Mouse (Mus musculus) T-helper 1 cell (primary cell): Measurements from ENCODE around the gene Madd.

Source experiments
- in situ Hi-C: fragments of 300-600 bp; cut with MboI, MseI; formaldehyde crosslinking; loops from one replicate; pipeline ENCODE4 v1.15.1; 2025; ENCODE audit warnings: high pct_unique_total_duplicates

The Madd gene

DNA sequence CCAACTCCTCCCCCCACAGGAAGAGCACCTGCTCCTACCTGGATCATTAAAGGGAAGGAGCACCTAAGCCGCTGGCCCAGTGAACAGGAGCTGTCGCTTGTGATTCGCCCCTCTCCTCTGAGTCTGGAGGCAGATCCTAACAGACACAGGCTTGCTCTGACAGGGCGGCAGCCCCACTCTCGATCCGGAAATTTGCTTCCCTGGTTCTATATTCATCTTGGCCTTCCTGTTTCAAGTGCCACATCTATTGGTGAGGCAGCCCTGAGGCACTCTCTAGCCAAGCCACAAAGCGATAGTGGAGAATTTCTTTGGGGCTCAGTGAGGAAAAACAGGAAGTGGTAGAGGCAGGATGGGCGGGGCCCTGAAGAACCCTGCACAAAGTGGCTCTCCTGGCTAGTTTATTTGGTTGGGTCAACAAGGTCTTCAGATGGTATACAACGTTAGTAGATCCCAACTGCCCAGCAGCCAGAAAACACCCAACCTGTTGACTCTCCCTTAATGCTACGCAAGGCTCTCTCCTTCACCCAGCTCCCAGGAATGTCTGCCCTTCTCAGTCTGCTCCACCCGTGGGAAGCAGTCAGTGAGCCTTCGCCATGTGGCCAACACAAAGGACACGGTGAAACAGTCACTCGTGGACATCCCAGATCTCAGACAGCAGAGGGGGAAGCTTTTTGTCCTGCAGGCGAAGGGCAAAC, at the start of gene Madd:
TSS of gene Madd (minus strand) at position 127 of the 695 bp plus-strand sequence.
- in situ Hi-C loops, result no loop called here

DNA sequence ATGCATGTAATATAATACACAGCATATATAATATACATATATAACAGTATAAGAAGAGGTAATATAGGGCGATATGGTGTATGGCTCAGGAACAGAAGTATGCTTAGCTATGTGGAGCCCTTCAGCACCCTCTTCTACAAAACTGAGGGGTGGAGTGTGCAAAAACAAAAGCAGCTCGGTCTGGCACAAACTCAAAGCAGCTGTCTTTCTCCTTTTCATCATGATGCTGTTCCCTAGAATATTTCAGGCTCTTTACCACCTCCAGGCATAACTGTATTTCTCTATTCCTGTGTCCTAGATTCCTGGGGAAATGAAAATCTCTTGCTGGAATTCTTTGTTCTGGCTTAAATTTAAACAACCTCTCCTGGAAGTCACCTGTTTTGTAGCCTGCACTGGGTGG, 46.1 kb upstream of the Madd start:
- in situ Hi-C loops, result no loop called here

DNA sequence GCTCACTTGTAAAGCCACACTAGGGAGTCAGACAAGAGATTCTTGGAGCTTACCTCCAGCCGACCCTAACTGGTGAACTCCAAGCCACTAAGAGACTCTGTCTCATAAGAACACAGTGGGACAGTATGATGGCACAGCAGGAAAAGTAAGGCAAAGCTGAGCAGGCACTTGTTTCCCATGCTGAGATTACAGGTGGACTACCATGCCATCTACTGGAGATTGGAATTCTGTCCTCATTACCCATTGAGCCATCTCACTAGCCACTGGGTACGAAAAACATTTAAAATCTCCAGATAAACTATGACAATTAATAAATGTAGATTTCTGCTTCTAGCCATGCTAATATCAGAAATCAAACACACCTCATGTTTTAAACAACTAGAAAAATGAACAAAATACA, 40.0 kb upstream of the Madd start:
- in situ Hi-C loops, result no loop called here

DNA sequence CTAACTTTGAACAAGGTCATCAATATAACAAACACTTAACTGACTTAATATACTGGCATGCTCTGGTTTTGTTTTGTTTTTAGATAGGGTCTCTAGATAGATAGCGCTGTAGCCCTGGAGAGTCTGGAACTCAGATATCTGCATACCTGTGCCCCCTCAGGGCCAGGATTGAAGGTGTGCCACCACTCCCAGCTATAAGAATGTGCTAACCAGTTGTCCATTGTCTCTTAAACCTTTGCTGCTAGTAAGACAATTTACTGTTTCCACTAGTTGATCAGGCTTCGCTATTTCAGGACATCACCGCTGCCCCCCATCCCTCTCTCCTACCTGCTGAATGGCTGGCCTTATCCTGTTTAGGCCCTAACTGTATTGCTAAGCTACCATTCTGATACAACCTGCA, 36.9 kb upstream of the Madd start:
- in situ Hi-C loops, result no loop called here

DNA sequence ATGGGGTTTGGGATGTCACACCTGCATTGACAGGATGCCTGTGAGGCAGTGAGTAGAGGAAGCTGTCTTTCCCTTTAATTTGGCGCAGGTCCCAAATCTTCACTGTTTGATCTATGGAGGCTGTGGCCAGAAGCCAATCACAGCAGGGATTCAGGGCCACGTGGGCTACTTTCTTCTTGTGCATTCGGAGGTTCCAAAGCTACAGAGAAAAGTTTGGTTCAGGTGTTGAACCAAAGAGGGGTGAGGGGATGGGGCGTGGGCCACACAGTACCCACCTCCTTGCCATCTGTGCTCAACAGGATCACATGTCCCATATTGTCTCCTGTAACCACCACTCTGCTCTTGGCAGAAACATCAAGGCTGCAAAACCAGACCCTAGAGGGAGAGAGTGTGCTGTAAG, 33.4 kb upstream of the Madd start:
- in situ Hi-C loops, result no loop called here

DNA sequence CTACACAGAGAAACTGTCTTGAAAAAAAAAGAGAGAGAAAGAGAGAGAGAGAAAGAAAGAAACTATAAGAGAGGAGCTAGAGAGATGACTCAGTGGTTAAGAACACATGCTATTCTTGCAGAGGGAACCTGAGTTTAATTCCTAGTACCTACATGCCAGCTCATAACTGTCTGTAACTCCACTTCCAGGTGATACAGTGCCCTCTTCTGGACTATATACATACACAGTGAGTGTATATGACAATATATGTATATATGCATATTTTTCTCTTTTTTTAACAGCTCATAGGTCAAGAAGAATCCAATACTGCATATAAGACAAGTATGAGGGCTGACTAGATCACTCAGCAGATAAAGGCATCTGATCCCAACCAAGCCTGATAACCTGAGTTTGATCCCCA, 29.7 kb upstream of the Madd start:
- in situ Hi-C loops, result no loop called here

DNA sequence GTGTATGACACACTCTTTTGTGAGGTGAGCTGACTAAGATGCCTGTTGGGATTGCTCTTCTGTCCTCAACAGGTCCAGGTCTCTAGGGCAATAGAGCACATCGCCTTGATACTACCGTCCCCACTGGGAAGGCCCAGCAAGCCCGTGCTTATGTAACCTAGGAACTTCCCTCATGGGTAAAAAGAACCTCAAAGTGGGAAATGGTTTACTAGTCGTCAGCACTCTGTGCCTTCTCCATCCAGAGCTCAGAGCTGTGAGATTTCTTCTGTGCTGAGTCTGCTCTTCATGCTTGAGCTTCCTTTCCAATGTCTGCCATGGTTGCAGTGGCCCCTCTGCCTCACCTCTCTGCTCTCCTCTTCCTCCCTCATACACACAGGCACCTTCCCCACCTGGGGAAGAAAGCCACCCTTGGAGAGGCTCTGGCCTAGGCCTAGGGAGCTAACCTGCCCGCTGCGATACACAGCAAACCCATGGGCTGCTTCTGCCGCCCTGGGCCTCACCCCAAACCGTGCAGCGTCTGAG, 22.7 kb upstream of the Madd start:
- in situ Hi-C loops, result no loop called here

DNA sequence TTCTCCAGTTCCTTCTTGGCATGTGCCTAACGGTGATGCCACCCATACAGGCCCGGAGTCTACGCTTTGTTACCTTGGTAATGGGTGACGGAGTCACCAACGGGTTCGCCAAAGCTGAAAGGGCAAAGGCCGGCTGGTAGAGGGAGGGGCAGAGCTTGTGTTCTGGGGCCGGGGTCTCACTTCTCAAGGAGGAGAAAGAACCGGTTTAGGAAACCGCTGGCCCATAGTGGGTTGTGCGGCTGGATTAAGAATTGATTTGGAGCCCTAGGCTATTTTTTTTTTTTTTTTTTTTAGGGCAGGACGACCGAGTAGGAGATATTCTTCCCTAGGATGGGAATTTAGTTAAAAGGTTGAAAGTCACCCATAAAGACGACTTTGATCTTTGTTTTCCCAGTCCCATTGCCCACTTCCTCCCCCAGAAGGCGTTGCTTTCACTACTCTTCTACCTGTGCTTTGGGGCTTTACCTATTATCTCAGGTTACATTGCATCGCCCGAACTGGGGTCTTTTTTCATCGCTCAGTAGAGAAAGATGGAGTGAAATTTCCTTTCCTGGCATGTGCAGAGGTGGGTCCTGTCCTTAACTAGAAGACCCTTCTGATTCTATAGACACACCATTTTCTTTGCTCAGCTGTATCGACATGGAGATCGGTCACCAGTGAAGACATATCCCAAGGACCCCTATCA, 19.5 kb upstream of the Madd start:
- in situ Hi-C loops, result no loop called here

DNA sequence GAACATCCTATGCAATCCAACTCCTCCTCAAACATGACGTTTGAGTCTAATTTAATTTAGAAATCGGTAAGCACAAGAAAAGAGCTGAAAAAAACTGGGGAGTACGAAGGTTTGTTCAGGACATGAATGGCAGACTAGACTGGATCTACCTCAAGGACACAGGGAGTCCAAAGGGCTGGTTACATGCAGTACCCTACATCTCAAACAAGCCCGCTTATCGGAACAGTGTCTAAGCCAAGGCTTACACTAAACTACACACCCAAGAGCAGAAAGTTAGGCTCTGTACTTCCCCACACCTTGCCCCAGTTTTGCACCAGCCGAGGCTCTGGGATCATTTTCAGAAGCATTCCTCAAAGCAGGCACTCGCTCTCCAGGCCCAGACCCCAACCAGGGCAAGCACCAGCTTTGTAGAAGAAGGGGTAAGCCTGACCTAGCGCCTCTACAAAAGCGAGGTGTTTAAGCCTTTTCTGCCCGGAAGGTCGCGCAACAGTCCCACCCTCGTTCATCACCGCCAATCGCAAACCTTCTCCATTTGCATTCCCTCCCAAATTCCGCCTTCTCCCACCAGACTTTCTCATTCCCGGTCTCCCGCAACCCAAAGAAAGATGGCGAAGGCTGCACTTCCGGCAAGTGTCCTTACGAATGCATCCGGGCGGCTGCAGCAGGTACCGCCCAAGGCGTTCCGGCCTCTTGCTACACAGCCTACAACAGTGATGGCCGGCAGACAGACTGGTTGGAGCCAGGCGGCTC, 18.8 kb upstream of the Madd start, which contains the start of the genes Nr1h3 and Acp2:
TSS of gene Nr1h3 (minus strand) at position 613 of the 750 bp plus-strand sequence.
TSS of gene Acp2 (plus strand) at position 664 of the 750 bp plus-strand sequence.
- in situ Hi-C loops, result no loop called here

DNA sequence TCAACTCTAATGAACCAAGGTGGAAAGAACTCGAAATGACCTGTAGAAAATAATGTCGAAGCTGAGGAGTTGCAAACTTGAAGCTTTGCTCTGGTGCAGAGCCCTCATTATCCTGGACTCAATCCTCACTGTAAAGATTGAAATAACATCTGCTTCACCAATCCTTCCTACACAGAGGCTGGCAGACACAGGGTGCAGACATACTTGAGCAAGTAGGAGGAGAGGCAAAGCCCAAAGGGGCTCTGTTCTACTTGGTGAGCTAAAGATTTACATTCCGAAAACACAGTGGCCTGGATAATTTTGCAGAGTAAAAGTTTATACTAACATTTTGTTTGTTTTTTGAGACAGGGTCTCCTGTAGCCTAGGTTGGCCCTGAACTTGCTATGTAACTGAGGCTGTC, 15.3 kb upstream of the Madd start:
- in situ Hi-C loops, result no loop called here

DNA sequence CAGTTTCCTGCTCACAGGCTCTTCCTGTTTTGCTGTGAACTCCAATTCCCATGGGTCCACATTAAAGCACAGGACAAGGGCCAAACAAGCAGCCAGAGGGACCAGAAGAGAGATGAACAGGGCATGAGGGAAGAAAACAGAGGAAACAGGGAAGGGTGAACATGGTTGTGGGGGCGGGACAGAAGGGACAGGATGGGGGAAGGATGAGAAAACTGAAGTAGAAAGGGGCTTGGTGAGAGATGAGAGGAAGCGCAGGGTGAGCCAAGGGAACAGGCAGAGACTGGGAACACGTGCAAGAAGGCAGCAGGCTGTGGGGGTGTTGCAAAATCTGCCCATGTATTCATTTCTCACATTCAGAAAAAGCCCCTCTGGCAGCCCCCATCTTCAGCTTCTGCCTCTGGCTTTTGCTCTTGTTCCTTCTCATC, 13.0 kb upstream of the Madd start:
- in situ Hi-C loops, result no loop called here

DNA sequence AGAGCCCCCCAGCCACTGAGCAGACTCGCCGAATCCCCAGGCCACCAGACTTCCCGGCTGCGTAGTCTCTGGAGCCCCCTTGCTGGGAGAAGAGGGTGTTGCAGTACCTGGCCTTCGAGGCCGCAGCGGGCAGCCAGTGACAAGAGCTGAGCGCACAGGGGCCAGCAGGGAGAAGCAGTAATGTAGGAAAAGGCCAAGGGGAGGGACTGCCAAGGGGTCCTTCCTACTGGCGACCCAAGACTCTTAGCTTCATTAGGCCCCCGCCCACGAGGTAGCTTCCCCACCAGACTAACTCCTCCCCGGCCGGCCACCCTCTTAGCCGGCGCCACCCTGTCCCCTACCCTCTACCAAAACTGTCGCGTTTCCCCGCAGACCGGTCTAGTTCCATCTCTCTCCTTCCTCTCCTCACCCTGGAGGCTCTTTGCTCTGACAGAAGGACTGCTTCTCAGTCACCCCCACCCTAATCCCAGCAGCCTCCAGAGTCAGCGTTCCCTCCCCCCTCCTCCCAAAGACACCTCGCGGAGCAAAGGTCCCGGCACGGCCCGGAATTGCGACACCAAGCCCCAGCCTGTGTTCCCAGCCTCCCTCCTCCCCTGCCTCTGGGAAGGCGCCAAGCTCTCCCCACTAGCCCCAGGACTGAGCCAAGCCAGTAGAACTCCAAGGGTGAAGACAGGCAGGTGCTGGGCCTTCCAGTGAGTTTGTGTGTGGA, 11.1 kb upstream of the Madd start:
- in situ Hi-C loops, result loop anchor here (5.0 kb wide), 1 partner anchor 42 kb away; no protein-coding TSS in a partner anchor

DNA sequence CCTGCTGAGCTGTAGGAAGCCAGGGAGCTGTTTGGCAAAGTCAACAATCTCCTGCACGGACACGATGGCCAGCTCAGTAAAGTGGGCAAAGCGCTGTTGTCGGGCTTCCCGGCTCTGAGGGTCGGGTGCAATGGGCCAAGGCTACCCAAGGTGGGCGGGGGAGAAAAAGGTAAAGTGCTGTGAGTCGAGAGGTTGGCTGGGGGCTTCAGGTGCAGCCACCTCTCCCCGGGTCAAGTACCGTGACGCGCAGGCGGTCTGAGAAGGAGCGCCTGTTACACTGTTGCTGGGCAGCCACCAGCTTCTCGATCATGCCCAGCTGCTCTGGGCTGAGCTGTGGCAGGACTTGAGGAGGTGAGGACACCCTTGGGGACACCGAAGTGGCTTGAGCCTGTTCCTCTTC, 6.9 kb upstream of the Madd start:
- in situ Hi-C loops, result loop anchor here (5.0 kb wide), 1 partner anchor 38 kb away; no protein-coding TSS in a partner anchor

DNA sequence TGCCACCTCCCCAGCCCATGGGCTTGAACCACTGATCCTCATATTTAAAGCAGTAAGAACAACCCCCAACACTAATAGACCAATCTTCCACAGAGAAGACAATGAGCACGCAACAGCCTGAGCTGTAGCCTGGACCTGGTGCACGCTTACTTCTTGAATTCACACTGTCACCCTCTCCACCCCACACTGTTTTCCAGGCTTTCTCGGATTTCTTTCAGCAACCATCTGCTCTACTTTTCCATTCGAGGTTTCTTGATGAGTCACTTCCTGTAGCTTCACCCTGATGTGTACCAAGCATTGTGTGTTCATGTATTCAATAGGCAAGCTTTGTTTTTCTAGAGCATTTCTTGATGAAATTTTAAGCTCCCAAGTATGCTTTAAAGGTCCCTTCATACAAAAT, 3.8 kb upstream of the Madd start:
- in situ Hi-C loops, result no loop called here

DNA sequence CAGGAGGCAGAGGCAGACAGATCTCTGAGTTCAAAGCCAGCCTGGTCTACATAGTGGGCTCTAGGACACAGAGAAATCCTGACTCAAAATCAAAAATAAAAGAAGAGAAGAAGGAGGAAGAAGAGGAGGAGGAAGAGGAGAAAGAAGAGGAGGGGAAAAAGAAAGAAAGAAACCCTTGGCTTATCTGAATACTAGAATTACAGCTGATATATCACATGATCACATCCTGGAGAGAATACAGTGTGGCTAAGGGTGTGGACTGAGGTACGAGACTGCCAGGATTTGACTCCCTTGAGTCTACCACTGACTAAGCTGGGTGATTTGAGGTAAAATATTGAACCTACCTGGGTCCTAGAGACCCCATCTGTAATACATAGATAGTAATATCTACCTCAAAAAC, 2.6 kb upstream of the Madd start:
- in situ Hi-C loops, result no loop called here

DNA sequence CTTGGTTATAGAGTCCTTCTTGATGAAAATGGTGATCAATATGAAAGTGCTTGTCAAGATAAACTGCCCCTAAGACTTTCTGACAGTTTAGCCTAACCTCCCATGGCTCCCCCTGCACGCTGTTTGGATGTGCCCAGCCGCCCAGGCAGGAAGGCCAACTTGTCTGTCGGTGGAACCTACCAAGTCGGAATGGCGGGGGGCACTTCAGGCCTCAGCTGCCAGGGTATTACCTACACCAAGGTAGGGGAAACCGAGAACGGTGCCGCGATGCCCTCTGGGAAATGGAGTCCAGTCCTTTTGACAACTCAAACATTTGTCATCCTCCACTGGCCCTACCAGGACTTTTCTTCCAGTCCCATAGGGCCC, 506 bp downstream of the Madd start:
- in situ Hi-C loops, result no loop called here

DNA sequence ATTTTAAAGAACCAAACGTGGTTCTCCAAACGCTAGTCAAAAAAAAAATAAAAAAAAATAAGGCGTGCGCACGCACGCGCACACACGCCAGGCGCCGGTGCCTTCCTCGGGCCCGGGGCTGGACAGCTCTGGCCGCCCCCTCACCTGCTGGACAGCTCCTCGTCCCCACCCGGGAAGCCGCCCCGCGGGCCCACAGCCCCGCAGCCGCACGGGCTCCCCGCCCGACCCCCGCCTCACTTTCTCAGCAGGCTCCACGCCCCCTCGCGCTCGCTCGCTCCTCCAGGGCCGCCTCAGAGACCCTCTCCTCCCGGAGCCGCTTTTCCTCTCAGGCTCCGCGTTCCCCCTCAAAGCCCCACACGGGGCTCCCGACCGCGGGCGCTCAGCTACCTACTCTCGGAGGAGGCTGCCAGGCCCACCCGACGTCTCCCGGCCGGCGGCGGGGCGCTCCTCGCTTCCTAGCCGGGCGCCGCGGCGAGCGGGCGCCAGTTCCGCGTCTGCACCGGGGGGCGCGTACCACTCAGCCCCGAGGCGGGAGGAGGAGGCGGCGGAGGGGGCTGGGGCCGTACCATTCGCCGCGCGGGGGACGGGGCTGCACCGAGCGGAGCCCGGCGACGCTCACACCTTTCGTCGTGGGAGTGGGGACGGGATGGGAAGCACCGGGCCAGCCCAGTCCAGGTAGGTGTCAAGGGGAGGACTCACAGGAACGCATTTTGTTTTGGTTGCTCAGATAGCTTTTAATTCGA, 1.1 kb downstream of the Madd start:
- in situ Hi-C loops, result no loop called here

DNA sequence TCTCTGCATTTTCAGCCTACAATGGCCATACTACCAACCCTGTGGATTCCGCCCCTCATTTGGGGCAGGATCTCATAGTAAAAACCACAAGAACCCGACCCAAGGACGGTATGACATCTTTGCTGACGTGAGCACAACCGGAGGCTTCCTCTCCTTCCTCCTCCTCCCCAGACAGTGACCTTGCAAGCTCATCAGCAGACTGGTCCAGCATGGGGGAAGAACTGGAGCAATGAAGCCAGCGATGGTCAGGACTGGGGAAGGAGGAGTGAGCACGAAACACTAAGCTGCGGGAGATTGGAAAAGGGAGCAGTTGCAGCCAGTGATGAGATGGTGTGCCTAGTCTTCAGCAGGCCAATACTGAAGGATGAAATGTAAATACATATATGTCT, 1.6 kb downstream of the Madd start:
- in situ Hi-C loops, result no loop called here

DNA sequence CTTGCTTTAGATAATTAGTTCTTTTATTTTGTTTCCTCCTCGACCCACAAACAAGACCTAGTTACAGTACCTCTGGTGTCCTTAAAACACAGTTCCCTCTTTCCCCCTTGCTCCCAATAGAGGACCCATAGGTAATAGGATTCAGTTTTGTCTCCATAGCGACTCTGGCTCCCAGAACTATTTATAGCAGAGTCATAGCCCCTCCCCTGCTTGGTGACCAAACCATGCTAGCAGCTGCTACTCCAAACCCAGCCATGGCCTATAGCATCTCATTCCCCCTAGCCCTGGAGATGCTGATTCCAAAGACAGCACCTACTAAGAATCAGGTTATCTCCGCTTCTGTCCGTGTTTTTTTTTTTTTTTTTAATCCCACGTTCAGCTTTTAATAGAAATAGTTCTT, 2.9 kb downstream of the Madd start:
- in situ Hi-C loops, result no loop called here

DNA sequence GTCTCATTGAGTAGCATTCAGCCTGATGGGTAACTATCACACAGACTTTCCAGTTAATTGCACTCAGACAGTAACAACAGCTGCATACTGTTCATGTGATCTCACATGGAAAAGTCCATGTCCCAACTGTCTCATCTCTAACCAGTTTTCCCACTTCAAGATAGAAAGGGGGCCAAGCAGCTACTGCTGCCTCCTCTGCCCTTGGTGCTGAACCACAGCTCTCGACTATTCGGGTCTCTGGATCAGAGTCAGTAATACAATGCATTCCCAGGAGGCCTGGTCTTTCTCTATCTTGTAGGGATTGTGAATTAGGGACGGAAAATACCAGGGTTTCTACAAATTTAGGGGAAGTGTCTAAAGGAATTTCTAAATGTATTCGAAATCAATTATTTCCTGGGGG, 3.8 kb downstream of the Madd start:
- in situ Hi-C loops, result no loop called here

DNA sequence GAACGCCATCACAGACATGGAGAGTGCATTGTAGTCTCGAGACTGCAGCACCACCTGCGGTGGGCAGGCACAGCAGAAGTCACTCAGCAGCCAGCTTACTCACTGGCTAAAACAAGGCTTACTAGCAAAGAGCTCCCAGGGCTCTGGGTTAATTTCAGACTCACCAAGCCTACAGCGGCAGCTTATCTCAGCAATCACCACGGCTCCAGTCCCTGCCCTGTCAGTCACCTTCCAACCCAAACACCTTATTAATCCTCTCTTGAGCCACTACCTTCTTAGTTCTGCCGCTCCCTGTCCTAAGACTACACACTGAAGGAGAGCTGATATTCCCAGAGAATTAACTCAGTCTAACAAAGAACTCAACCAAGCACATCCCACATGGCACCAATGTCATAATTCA, 7.4 kb downstream of the Madd start:
- in situ Hi-C loops, result no loop called here
